Mouse (Mus musculus): ENCODE results near the gene Wnt16. TPM values are rescaled to one million over a fixed set of nuclear protein-coding genes. Genes with fewer than 3 reads are reported as not detected.

Wnt16 gene
- polyA plus RNA-seq, 1 experiment from 2014 or later: not detected

DNA sequence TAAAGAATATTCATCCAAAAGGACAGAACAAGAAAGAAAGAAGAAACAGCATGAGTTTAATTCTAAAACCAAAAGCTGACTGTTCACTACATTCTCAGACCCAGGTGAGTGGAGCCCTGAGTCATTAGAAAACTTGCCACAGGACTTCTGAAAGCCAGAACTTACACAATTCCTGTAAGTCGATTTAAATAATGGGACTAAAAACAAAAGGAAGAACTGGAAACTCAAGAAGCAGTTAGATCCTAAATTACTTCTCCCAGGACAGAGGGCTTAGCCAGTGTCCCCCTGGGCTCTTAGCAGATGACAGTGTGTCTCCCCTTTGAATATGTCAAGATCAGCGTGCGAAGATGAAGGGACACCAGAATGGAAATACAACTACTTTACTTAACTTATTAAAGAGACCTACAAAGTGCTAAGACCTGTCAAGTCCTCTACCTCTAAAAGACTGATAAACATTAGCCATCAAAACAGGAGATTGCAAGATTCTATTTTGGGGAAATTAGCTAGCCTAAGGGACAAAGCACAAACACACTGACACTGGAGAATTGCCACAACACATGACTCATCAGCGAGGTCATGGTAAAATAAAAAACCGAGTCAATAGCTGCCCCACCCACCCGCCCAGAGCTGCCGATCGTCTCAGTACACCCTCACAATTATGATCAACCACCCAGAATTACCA is 18.0 kb upstream of the Wnt16 start:
- no peaks in the 10 kb centered on the region for H3K4me1 ChIP-seq (ENCODE audit: control insufficient read depth, low read depth, low read length)
- no peak overlapping the region for H3K4me3 ChIP-seq (ENCODE audit: low read depth, low read length)
- no peak overlapping the region for H3K9ac ChIP-seq (ENCODE audit: low read depth, low read length)
- no peak overlapping the region for H3K4me2 ChIP-seq (ENCODE audit: low read depth, low read length)
- WGBS (ENCODE audit: insufficient replicate concordance): 41% methylated on average over 8 of the region's 8 CpGs
- H3K27ac ChIP-seq (ENCODE audit: low read length): no peak overlapping the region
- H3K36me3 ChIP-seq (ENCODE audit: control insufficient read depth, insufficient read depth): no peaks in the 10 kb centered on the region
- H3K9me3 ChIP-seq (replicated peaks; ENCODE audit: control insufficient read depth, low read length): no peaks in the 10 kb centered on the region
- no peaks in the 10 kb centered on the region for H3K27me3 ChIP-seq (ENCODE audit: control insufficient read depth, insufficient read depth, low read depth, low read length)
- ATAC-seq (ENCODE audit: low read depth): no peak

DNA sequence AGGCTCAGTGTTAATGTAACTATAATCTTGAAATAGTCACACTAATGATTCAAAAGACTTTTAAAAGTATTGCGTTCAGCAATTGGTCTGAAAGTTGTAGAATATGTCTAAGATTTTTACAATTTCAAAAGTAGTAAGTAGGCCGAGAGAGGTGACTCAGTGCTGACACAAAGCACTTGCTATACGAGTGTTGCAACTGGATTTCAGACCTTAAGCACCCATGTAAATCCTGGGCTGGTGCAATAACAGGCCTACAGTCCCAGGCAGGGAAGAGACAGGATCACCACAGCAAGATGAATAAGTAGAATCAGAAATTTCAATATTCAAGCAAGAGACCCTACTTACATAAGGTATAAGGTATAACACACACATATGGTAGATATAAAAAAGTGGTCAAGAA is 10.1 kb upstream of the Wnt16 start:
- no peak for ATAC-seq (ENCODE audit: low read depth)
- WGBS (ENCODE audit: insufficient replicate concordance): 64% methylated on average over 3 of the region's 3 CpGs
- Histone ChIP-seq H3K27me3 (ENCODE audit: control insufficient read depth, insufficient read depth, low read depth, low read length) (no peaks in the 10 kb centered on the region), H3K9ac (ENCODE audit: low read depth, low read length) (no peak overlapping the region), H3K4me2 (ENCODE audit: low read depth, low read length) (no peak overlapping the region), H3K4me3 (ENCODE audit: low read depth, low read length) (no peak overlapping the region), H3K9me3 (replicated peaks; ENCODE audit: control insufficient read depth, low read length) (no peaks in the 10 kb centered on the region), H3K27ac (ENCODE audit: low read length) (no peak overlapping the region), H3K36me3 (ENCODE audit: control insufficient read depth, insufficient read depth) (no peaks in the 10 kb centered on the region), H3K4me1 (ENCODE audit: control insufficient read depth, low read depth, low read length) (no peaks in the 10 kb centered on the region)

GRCm38 (mm10) chr6:22280217-22280861 is 7.7 kb upstream of the Wnt16 start:
- Histone ChIP-seq H3K27ac (ENCODE audit: low read length) (0 out of 2 replicates have a peak overlapping the region, but pooled peaks have one; percentile 29), H3K9me3 (replicated peaks; ENCODE audit: control insufficient read depth, low read length) (no peaks in the 10 kb centered on the region), H3K4me3 (ENCODE audit: low read depth, low read length) (peak overlapping the region; percentile 19; the same call in 1 of the 2 replicates), H3K4me1 (ENCODE audit: control insufficient read depth, low read depth, low read length) (no peaks in the 10 kb centered on the region), H3K36me3 (ENCODE audit: control insufficient read depth, insufficient read depth) (no peaks in the 10 kb centered on the region), H3K27me3 (ENCODE audit: control insufficient read depth, insufficient read depth, low read depth, low read length) (no peaks in the 10 kb centered on the region), H3K9ac (ENCODE audit: low read depth, low read length) (no peak overlapping the region), H3K4me2 (ENCODE audit: low read depth, low read length) (peak overlapping the region; percentile 32)
- ATAC-seq (ENCODE audit: low read depth): peak; percentile 74
- 50% methylated on average over 14 of the region's 14 CpGs for WGBS (ENCODE audit: insufficient replicate concordance)

- no peaks in the 10 kb centered on the region for H3K36me3 ChIP-seq (ENCODE audit: control insufficient read depth, insufficient read depth)
- ATAC-seq (ENCODE audit: low read depth): no peak
- H3K4me1 ChIP-seq (ENCODE audit: control insufficient read depth, low read depth, low read length): no peaks in the 10 kb centered on the region
- no peak overlapping the region for H3K4me2 ChIP-seq (ENCODE audit: low read depth, low read length)
- no peak overlapping the region for H3K27ac ChIP-seq (ENCODE audit: low read length)
- H3K9ac ChIP-seq (ENCODE audit: low read depth, low read length): no peak overlapping the region
- H3K27me3 ChIP-seq (ENCODE audit: control insufficient read depth, insufficient read depth, low read depth, low read length): peaks cover 4% of the 10 kb centered on the region
- 69% methylated on average over 4 of the region's 4 CpGs for WGBS (ENCODE audit: insufficient replicate concordance)
- no peaks in the 10 kb centered on the region for H3K9me3 ChIP-seq (replicated peaks; ENCODE audit: control insufficient read depth, low read length)
- H3K4me3 ChIP-seq (ENCODE audit: low read depth, low read length): no peak overlapping the region
Measured at GRCm38 (mm10) chr6:22282405-22282804, 5.6 kb upstream of the Wnt16 start.

DNA sequence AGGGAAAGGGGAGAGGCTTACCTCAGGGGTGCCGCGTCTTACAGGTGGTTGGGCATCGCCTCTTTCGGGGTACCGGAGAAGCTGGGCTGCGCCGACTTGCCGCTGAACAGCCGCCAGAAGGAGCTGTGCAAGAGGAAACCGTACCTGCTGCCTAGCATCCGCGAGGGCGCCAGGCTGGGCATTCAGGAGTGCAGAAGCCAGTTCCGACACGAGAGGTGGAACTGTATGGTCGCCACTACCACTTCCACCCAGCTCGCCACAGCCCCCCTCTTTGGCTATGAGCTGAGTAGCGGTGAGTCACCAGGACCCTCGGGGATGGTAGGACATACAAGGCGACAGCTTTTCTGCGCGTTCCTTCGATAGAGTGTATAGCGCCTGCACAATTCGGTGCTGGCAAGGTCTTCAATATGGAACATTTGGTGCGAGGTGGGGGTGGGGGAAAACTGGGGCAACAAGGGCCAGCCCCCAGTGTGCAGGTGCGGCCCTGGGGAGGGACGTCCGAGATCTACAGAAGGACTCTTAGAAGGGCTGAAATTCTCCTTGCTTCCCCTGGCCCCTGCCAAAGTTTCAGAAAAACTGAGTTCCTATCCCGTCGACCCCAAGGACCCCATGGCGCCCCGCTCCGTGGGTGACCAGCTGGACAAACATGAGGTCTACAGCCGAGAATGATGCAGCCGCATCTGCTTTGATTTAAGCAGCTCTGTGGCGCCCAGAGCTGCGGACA is 872 bp downstream of the Wnt16 start:
- ATAC-seq (ENCODE audit: low read depth): no peak
- Histone ChIP-seq H3K4me2 (ENCODE audit: low read depth, low read length) (peak overlapping the region; percentile 55), H3K9me3 (replicated peaks; ENCODE audit: control insufficient read depth, low read length) (no peaks in the 10 kb centered on the region), H3K4me3 (ENCODE audit: low read depth, low read length) (peak overlapping the region; percentile 34), H3K4me1 (ENCODE audit: control insufficient read depth, low read depth, low read length) (no peaks in the 10 kb centered on the region; the same call in none of the 2 replicates), H3K9ac (ENCODE audit: low read depth, low read length) (no peak overlapping the region), H3K27me3 (ENCODE audit: control insufficient read depth, insufficient read depth, low read depth, low read length) (peaks cover 35% of the 10 kb centered on the region), H3K27ac (ENCODE audit: low read length) (no peak overlapping the region), H3K36me3 (ENCODE audit: control insufficient read depth, insufficient read depth) (no peaks in the 10 kb centered on the region)
- 2% methylated on average over 38 of the region's 38 CpGs for whole genome bisulfite sequencing (ENCODE audit: insufficient replicate concordance)

GRCm38 (mm10) chr6:22289461-22290021 is 1.5 kb downstream of the Wnt16 start:
- Histone ChIP-seq H3K27me3 (ENCODE audit: control insufficient read depth, insufficient read depth, low read depth, low read length) (peaks cover 35% of the 10 kb centered on the region), H3K27ac (ENCODE audit: low read length) (no peak overlapping the region), H3K4me2 (ENCODE audit: low read depth, low read length) (peak overlapping the region; percentile 55), H3K4me3 (ENCODE audit: low read depth, low read length) (peak overlapping the region; percentile 34), H3K9me3 (replicated peaks; ENCODE audit: control insufficient read depth, low read length) (no peaks in the 10 kb centered on the region), H3K9ac (ENCODE audit: low read depth, low read length) (no peak overlapping the region), H3K4me1 (ENCODE audit: control insufficient read depth, low read depth, low read length) (no peaks in the 10 kb centered on the region; the same call in none of the 2 replicates), H3K36me3 (ENCODE audit: control insufficient read depth, insufficient read depth) (no peaks in the 10 kb centered on the region)
- no peak for ATAC-seq (ENCODE audit: low read depth)
- WGBS (ENCODE audit: insufficient replicate concordance): 6% methylated on average over 21 of the region's 21 CpGs

DNA sequence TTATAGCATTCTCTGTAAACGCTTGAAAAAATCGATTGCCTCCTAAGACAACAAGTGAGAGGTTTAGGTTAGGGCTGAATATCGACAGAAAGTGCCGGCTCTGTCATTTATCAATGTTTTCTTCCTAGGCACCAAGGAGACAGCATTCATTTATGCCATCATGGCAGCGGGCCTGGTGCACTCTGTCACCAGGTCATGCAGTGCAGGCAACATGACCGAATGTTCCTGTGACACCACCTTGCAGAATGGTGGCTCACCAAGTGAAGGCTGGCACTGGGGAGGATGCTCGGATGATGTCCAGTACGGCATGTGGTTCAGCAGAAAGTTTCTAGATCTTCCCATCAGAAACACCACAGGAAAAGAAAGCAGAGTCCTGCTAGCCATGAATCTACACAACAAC is 2.8 kb downstream of the Wnt16 start:
- Histone ChIP-seq H3K4me3 (ENCODE audit: low read depth, low read length) (no peak overlapping the region), H3K27ac (ENCODE audit: low read length) (no peak overlapping the region), H3K4me1 (ENCODE audit: control insufficient read depth, low read depth, low read length) (no peaks in the 10 kb centered on the region; the same call in none of the 2 replicates), H3K4me2 (ENCODE audit: low read depth, low read length) (no peak overlapping the region), H3K9ac (ENCODE audit: low read depth, low read length) (no peak overlapping the region), H3K36me3 (ENCODE audit: control insufficient read depth, insufficient read depth) (no peaks in the 10 kb centered on the region), H3K9me3 (replicated peaks; ENCODE audit: control insufficient read depth, low read length) (no peaks in the 10 kb centered on the region), H3K27me3 (ENCODE audit: control insufficient read depth, insufficient read depth, low read depth, low read length) (peaks cover 35% of the 10 kb centered on the region)
- ATAC-seq (ENCODE audit: low read depth): no peak
- 56% methylated on average over 8 of the region's 8 CpGs for WGBS (ENCODE audit: insufficient replicate concordance)

GRCm38 (mm10) chr6:22292056-22292455 is 4.0 kb downstream of the Wnt16 start:
- no peaks in the 10 kb centered on the region for H3K36me3 ChIP-seq (ENCODE audit: control insufficient read depth, insufficient read depth)
- ATAC-seq (ENCODE audit: low read depth): no peak
- H3K9ac ChIP-seq (ENCODE audit: low read depth, low read length): no peak overlapping the region
- H3K4me1 ChIP-seq (ENCODE audit: control insufficient read depth, low read depth, low read length): no peaks in the 10 kb centered on the region; the same call in none of the 2 replicates
- H3K4me2 ChIP-seq (ENCODE audit: low read depth, low read length): no peak overlapping the region
- H3K4me3 ChIP-seq (ENCODE audit: low read depth, low read length): no peak overlapping the region
- H3K27ac ChIP-seq (ENCODE audit: low read length): no peak overlapping the region
- WGBS (ENCODE audit: insufficient replicate concordance): 32% methylated on average over 4 of the region's 4 CpGs
- H3K27me3 ChIP-seq (ENCODE audit: control insufficient read depth, insufficient read depth, low read depth, low read length): peaks cover 34% of the 10 kb centered on the region
- H3K9me3 ChIP-seq (replicated peaks; ENCODE audit: control insufficient read depth, low read length): no peaks in the 10 kb centered on the region

Data from liver, embryonic 16.5 days (tissue).